ENCODE assay signal across 10 mouse cellular contexts in the genomic region with DNA sequence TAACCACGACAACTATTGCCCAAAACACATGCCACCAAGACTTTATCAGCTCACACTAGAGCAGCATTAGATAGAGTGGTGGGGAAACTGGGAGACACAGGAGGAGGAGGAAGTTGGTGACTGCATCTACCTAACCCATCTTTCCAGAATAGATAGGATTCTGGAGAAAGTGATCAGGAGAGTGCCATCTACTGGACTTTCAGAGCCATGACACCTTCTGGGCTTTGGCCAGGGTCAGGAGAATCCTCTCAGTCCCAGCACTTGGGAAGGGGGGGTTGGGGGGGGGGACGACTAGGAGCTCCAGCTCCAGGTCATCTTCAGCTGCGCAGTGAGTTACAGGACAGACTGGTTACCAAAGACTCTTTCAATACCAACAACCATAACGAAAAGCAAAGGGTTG. TPM values are rescaled to one million over a fixed set of nuclear protein-coding genes. Genes with fewer than 3 reads are reported as not detected.
DNase-seq lines count a peak whose midpoint lies in the region; ATAC-seq and TF ChIP-seq lines count a peak whose summit lies in the region.
"Had no signal": no experiment of that assay in that cellular context is flagged by ENCODE, and none has a peak within 500 bp of the region (broad histone marks: within the 10 kb centered on the region; RNA-seq: fewer than 3 reads in every experiment).

No protein-coding gene starts in this region.

- TF ChIP-seq POLR2A in heart, adult 2 months (IDR thresholded peaks at IDR 0.05; ENCODE audit: insufficient read depth, low read depth, low read length), result no peak

- H3K36me3 ChIP-seq in heart, adult 2 months (ENCODE audit: control insufficient read depth, insufficient read depth, low read length), result no peaks in the 10 kb centered on the region
- H3K36me3 ChIP-seq in midbrain, embryonic 14.5 days (ENCODE audit: control insufficient read depth, insufficient read depth, low read length), result peaks cover 53% of the 10 kb centered on the region
- H3K36me3 ChIP-seq in midbrain, embryonic 16.5 days (ENCODE audit: control insufficient read depth, insufficient read depth, low read length), result peaks cover 15% of the 10 kb centered on the region
- peaks cover 11% of the 10 kb centered on the region; the same call in 1 of the 2 replicates for H3K36me3 ChIP-seq in limb, embryonic 10.5 days

- POLR2A ChIA-PET in Patski (lab: Charles Lee), result no interaction called here

- H3K4me1 ChIP-seq in heart, adult 2 months (ENCODE audit: control insufficient read depth, insufficient read depth, low read length), result peaks cover 1% of the 10 kb centered on the region; the same call in 1 of the 2 replicates
- no peaks in the 10 kb centered on the region for H3K4me1 ChIP-seq in midbrain, embryonic 14.5 days (ENCODE audit: control insufficient read depth, insufficient read depth, low read length)
- no peaks in the 10 kb centered on the region for H3K4me1 ChIP-seq in midbrain, embryonic 16.5 days (ENCODE audit: control insufficient read depth, insufficient read depth, low read length)
- 0 out of 2 replicates have a peak, but pooled peaks cover 5% of the 10 kb centered on the region for H3K4me1 ChIP-seq in limb, embryonic 10.5 days

- no peak overlapping the region for H3K4me3 ChIP-seq in heart, adult 2 months
- no peak overlapping the region for H3K4me3 ChIP-seq in midbrain, embryonic 14.5 days (replicated peaks; ENCODE audit: low read depth, low read length)
- H3K4me3 ChIP-seq in midbrain, embryonic 16.5 days (ENCODE audit: low read depth, low read length), result no peak overlapping the region
- H3K4me3 ChIP-seq in limb, embryonic 10.5 days, result no peak overlapping the region
- H3K4me3 ChIP-seq: heart, embryonic 13.5 days had no signal

- no peaks in the 10 kb centered on the region for H3K27me3 ChIP-seq in heart, adult 2 months (ENCODE audit: control insufficient read depth, insufficient read depth, low read length)
- no peaks in the 10 kb centered on the region for H3K27me3 ChIP-seq in midbrain, embryonic 14.5 days (ENCODE audit: control insufficient read depth, insufficient read depth, low read length)
- no peaks in the 10 kb centered on the region for H3K27me3 ChIP-seq in midbrain, embryonic 16.5 days (ENCODE audit: control insufficient read depth, insufficient read depth, low read depth, low read length)
- H3K27me3 ChIP-seq in Patski, result no peaks in the 10 kb centered on the region
- H3K27me3 ChIP-seq in limb, embryonic 10.5 days (ENCODE audit: low read depth, poor library complexity, severe bottlenecking), result 0 out of 2 replicates have a peak, but pooled peaks cover under 1% of the 10 kb centered on the region
- H3K27me3 ChIP-seq: heart, embryonic 13.5 days had no signal

- intact Hi-C loops in heart, adult 2 months (cut with DNase I), result loop anchor here (5.0 kb wide), 1 partner anchor 279 kb away; no protein-coding TSS in a partner anchor

- no peak overlapping the region for H3K4me2 ChIP-seq in midbrain, embryonic 14.5 days (ENCODE audit: low read length)
- no peak overlapping the region for H3K4me2 ChIP-seq in midbrain, embryonic 16.5 days (ENCODE audit: low read length)
- H3K4me2 ChIP-seq: heart, embryonic 13.5 days had no signal

- in situ Hi-C loops in Patski (cut with MboI; ENCODE audit: low pct_unique_long_range_greater_than_20kb), result no loop called here

- peak; percentile 75 for TF ChIP-seq CTCF in heart, adult 2 months (IDR thresholded peaks at IDR 0.05)
- peak; percentile 50 for TF ChIP-seq CTCF in Patski (IDR thresholded peaks at IDR 0.05)

- no peak overlapping the region for H3K9ac ChIP-seq in heart, adult 2 months (ENCODE audit: low read depth, low read length)
- no peak overlapping the region for H3K9ac ChIP-seq in midbrain, embryonic 14.5 days (replicated peaks; ENCODE audit: low read length)
- no peak overlapping the region for H3K9ac ChIP-seq in midbrain, embryonic 16.5 days (ENCODE audit: low read depth, low read length)
- H3K9ac ChIP-seq: heart, embryonic 13.5 days had no signal

- no peaks in the 10 kb centered on the region for H3K9me3 ChIP-seq in midbrain, embryonic 14.5 days (ENCODE audit: control insufficient read depth, low read length)
- no peaks in the 10 kb centered on the region for H3K9me3 ChIP-seq in midbrain, embryonic 16.5 days (replicated peaks; ENCODE audit: control insufficient read depth, low read length, poor library complexity, severe bottlenecking)
- H3K9me3 ChIP-seq in limb, embryonic 10.5 days (replicated peaks), result no peaks in the 10 kb centered on the region
- H3K9me3 ChIP-seq: heart, embryonic 13.5 days had no signal

- 52% methylated on average over 4 of the region's 4 CpGs for WGBS in heart, adult 2 months
- WGBS in midbrain, embryonic 14.5 days, result 56% methylated on average over 4 of the region's 4 CpGs
- WGBS in midbrain, embryonic 16.5 days, result 44% methylated on average over 4 of the region's 4 CpGs
- WGBS in limb, embryonic 10.5 days, result 44% methylated on average over 4 of the region's 4 CpGs

- H3K79me2 ChIP-seq in heart, adult 2 months (replicated peaks; ENCODE audit: control insufficient read depth, insufficient read depth, low read length), result no peaks in the 10 kb centered on the region

- CTCF ChIA-PET in Patski (lab: Charles Lee), result interaction anchor here (0.7 to 3.0 kb wide), 6 partner anchors 11 to 268 kb away, joined by 3 to 18 read pairs (median 4); no protein-coding TSS in a partner anchor

- DNase-seq in heart, adult 2 months, result no peak
- no peak for DNase-seq in heart, adult 8-10 months (ENCODE audit: low spot score)
- DNase-seq in midbrain, embryonic 14.5 days, result peak; percentile 70
- no peak for DNase-seq in Patski (ENCODE audit: low read depth, low spot score)
- DNase-seq in naive thymus-derived CD4-positive, alpha-beta T cell, adult 2 months (ENCODE audit: low read depth), result peak; percentile 39
- DNase-seq in right cerebral cortex, postnatal 4 days, result no peak
- DNase-seq in limb, embryonic 10.5 days (ENCODE audit: low spot score), result no peak
- DNase-seq: adrenal gland, postnatal 25 days had no signal

- no peak for ATAC-seq in midbrain, embryonic 14.5 days (ENCODE audit: low FRiP score, low TSS enrichment)
- no peak for ATAC-seq in midbrain, embryonic 16.5 days
- no peak for ATAC-seq in Patski

- no peak for TF ChIP-seq EP300 in heart, adult 2 months (IDR thresholded peaks at IDR 0.05; ENCODE audit: insufficient read depth, low read depth, low read length)

- H3K27ac ChIP-seq in heart, adult 2 months, result no peak overlapping the region
- no peak overlapping the region for H3K27ac ChIP-seq in midbrain, embryonic 14.5 days (replicated peaks; ENCODE audit: low read depth, low read length)
- no peak overlapping the region for H3K27ac ChIP-seq in midbrain, embryonic 16.5 days (ENCODE audit: low read length)
- H3K27ac ChIP-seq in limb, embryonic 10.5 days, result no peak overlapping the region
- H3K27ac ChIP-seq: heart, embryonic 13.5 days had no signal

RNA-seq across cellular contexts. Expression of gene Tmem44, which starts 19.8 kb away (rescaled TPM):
- total RNA-seq in heart, adult 2 months (2021), result 1 to 10 TPM; 4.4 to 5.8 TPM
- polyA plus RNA-seq in heart, adult 2 months (2012; rRNA removed), result 9.8 and 12.0 TPM in 2 replicates
- total RNA-seq in heart, adult 8-10 months (2022), result 1 to 10 TPM; 4.1 to 7.0 (median 5.2) TPM
- 76.3 and 79.2 TPM in 2 replicates for polyA plus RNA-seq in midbrain, embryonic 14.5 days (2014; fragmentation: Nextera tagmentation; extraction: Ambion mirVana)
- polyA plus RNA-seq in midbrain, embryonic 16.5 days (2015; fragmentation: Nextera tagmentation; extraction: Ambion mirVana), result 81.1 and 84.7 TPM in 2 replicates
- polyA plus RNA-seq in Patski (2021), result 8.0 TPM
- 18.9 and 21.6 TPM in 2 replicates for polyA plus RNA-seq in limb, embryonic 10.5 days (2016; fragmentation: Nextera tagmentation; extraction: Ambion mirVana)

RNA-seq across cellular contexts. Expression of gene Lsg1, which starts 56.6 kb away (rescaled TPM):
- 10 to 100 TPM; 19.6 to 21.2 TPM for total RNA-seq in heart, adult 2 months (2021)
- 5.5 and 7.5 TPM in 2 replicates for polyA plus RNA-seq in heart, adult 2 months (2012; rRNA removed)
- 10 to 100 TPM; 15.3 to 21.1 (median 19.7) TPM for total RNA-seq in heart, adult 8-10 months (2022)
- polyA plus RNA-seq in midbrain, embryonic 14.5 days (2014; fragmentation: Nextera tagmentation; extraction: Ambion mirVana), result 43.2 and 55.0 TPM in 2 replicates
- 39.1 and 51.6 TPM in 2 replicates for polyA plus RNA-seq in midbrain, embryonic 16.5 days (2015; fragmentation: Nextera tagmentation; extraction: Ambion mirVana)
- polyA plus RNA-seq in Patski (2021), result 47.8 TPM
- 84.5 and 88.0 TPM in 2 replicates for polyA plus RNA-seq in limb, embryonic 10.5 days (2016; fragmentation: Nextera tagmentation; extraction: Ambion mirVana)

Comparison
In these comparisons a context has a peak if more than half of its experiments do, and no peak if none do; other contexts are left out.
1. DNase-seq: peak in midbrain, embryonic 14.5 days (single experiment) and naive thymus-derived CD4-positive, alpha-beta T cell, adult 2 months (single experiment); none in heart, adult 2 months (0 of 2), heart, adult 8-10 months (single experiment), Patski (single experiment), right cerebral cortex, postnatal 4 days (single experiment) and limb, embryonic 10.5 days (single experiment).